Mouse (Mus musculus) cortical plate, adult 2 months (tissue): ENCODE measurements around the gene Osgin1.

Source experiments
- CTCF ChIP-seq: fragments of 200-500 bp; IDR thresholded peaks from 2 replicates; pipeline ENCODE4 v1.5.1; 2011; ENCODE audit warnings: mild to moderate bottlenecking, control low read depth, low read length; ENCODE audit not compliant: insufficient read depth; ENCODE audit errors: extremely low read depth
- POLR2A ChIP-seq: fragments of 200-500 bp; IDR thresholded peaks from 2 replicates; pipeline ENCODE4 v1.6.1; 2011; ENCODE audit warnings: mild to moderate bottlenecking, low read length, control low read depth; ENCODE audit not compliant: insufficient read depth; ENCODE audit errors: extremely low read depth

GRCm38 (mm10) chr8:119487093-119487492 lies 53.2 kb downstream of the Osgin1 start:
- TF ChIP-seq CTCF (no peak), POLR2A (no peak)
